Mouse (Mus musculus) CH12.LX (cell line): ENCODE measurements around the gene Dagla.

Source experiments
- BHLHE40 ChIP-seq: IDR thresholded peaks from 2 replicates; pipeline ENCODE4 v1.6.1; 2011; ENCODE audit warnings: mild to moderate bottlenecking, low read depth, low read length, improper control_type of control experiment
- CTCF ChIP-seq, 2 experiments: IDR thresholded peaks in 1 of 2; conservative IDR thresholded peaks in 1 of 2; 2 replicates each; pipeline ENCODE4 v1.5.1; 2011 to 2012; ENCODE audit warnings: low read depth in 2 of 2, low read length in 2 of 2, improper control_type of control experiment in 1 of 2, inconsistent platforms in 1 of 2, mild to moderate bottlenecking in 1 of 2, moderate library complexity in 1 of 2
- ELF1 ChIP-seq: IDR thresholded peaks from 2 replicates; pipeline ENCODE4 v1.6.1; 2014; ENCODE audit warnings: low read depth, mild to moderate bottlenecking, inconsistent platforms, low read length, improper control_type of control experiment
- KAT2A ChIP-seq: IDR thresholded peaks from 2 replicates; pipeline ENCODE4 v1.6.1; 2012; ENCODE audit warnings: low read length, improper control_type of control experiment, inconsistent platforms; ENCODE audit not compliant: insufficient replicate concordance
- MAX ChIP-seq: IDR thresholded peaks from 2 replicates; pipeline ENCODE4 v1.6.1; 2011; ENCODE audit warnings: low read length, improper control_type of control experiment
- MEF2A ChIP-seq: IDR thresholded peaks from 2 replicates; pipeline ENCODE4 v1.6.1; 2014; ENCODE audit warnings: low read depth, mild to moderate bottlenecking, inconsistent platforms, low read length, improper control_type of control experiment, borderline replicate concordance
- POLR2A ChIP-seq: IDR thresholded peaks from 2 replicates; pipeline ENCODE4 v1.6.1; 2011; ENCODE audit warnings: low read depth, mild to moderate bottlenecking, improper control_type of control experiment, low read length
- RCOR1 ChIP-seq: conservative IDR thresholded peaks from 2 replicates; pipeline ENCODE4 v1.6.1; 2012; ENCODE audit warnings: low read depth, mild to moderate bottlenecking, inconsistent platforms, low read length, improper control_type of control experiment
- USF1 ChIP-seq: IDR thresholded peaks from 2 replicates; pipeline ENCODE4 v1.6.1; 2014; ENCODE audit warnings: low read depth, mild to moderate bottlenecking, inconsistent platforms, low read length, improper control_type of control experiment

DNA sequence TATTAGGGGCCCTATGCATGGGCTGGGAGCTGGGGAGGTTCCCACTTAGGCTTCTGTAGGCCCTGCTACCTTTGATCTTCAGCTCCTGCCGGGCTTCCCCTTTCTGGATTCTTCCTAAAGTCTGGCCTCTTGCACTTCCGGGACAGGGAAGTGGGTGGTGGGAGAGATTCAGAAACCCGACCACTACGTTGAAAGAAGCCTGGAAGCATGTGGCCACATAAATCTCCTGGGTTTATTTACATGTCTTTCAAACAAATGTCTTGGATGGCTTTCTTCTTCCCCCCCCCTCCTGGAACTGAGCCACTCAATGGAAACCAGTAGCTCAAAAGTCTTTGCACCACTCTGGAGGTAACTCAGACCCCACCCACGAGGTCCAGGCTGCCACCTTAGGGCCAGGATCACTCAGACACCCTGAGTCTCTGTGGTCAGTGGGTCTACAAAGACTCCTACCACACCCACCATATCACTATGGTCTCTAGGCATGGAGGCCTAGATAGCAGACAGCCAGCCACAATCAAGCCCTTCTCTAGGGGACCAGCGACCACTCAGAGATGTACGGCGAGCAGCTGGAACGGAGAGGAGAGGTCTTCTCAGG is 12.7 kb downstream of the Dagla start:
- TF ChIP-seq USF1 (no peak), POLR2A (no peak), MEF2A (no peak), MAX (no peak), KAT2A (no peak), CTCF (conservative IDR thresholded peaks at IDR 0.05 in 1 of 2, IDR thresholded peaks at IDR 0.05 in 1 of 2; ENCODE audit: low read depth in 2 of 2, low read length in 2 of 2) (no peak), RCOR1 (no peak), BHLHE40 (no peak), ELF1 (no peak)
